Mouse (Mus musculus) heart, postnatal 25 days (tissue): ENCODE measurements at regions not wholly inside any gene's neighbourhood (a gene's known extent, or its start where the extent isn't known, plus 50 kb on each side); places are given as distances from the start of the nearest gene placed in this dataset.

Experiments used
- DNase-seq: peaks from one replicate; pipeline ENCODE4 v3.0.0; 2022; ENCODE audit warnings: low spot score
- intact Hi-C: fragments of 180-260 bp; cut with DNase I; formaldehyde crosslinking; loops from one replicate; pipeline ENCODE4 v1.15.1; 2025

DNA sequence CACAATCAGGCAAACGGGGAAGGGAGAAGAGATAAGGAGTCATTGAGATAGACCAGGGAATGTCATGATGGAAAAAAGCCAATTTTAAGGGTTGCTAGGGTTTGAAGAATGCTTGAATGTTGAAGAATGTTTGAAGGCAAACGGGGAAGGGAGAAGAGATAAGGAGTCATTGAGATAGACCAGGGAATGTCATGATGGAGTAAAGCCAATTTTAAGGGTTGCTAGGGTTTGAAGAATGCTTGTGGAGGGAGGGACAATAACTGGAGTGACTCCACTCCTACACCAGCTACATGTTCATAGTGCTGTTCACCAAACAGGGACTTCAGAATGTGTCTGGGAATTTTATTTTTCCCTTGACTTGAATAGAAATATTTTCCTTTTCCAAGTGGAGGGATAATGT is 476.0 kb upstream of the Klf4 start:
- DNase-seq, result no peak
- intact Hi-C loops, result no loop called here

DNA sequence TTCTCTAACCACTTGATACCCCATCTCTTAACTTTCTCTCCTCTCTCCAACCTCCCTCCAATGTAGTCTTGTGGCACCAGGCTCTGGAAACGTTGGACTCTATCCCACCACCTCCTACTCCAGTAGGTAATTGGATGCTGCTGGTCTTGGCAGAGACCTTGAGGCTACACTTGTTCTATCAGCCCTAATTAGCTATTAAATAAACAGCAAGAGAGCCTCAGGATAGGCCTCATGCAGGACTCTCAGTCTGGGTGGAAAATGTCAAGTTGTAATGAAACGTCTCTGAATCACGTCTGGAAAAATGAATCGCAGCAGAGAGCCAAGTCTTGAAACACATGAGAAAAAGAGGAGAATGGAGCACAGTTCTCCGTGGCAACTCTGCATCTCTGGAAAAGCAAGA is 472.0 kb upstream of the Klf4 start:
- intact Hi-C loops, result no loop called here

DNA sequence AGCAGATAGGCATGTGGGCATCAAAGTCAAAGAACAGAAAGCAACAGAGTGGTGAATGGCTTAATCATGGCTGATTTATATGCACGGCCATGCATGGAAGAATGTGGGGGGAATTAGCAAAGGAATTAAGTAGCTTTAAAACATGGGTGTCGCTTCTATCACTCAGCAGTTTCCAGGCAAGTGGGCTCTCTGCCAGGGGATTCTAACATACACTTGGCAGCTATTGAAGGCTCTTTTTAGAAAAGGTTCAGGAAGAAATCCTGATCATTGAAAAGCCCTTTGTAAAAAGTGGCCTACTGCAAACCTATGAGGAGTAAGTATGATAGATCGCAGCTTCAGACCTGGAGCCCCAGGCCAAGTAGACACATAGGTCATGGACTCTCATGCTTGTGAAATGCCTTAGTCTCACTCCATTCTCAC is 469.1 kb upstream of the Klf4 start:
- intact Hi-C loops, result no loop called here
- no peak for DNase-seq

More for the DNA sequence above, 472.0 kb upstream of the Klf4 start:
- DNase-seq, result no peak

DNA sequence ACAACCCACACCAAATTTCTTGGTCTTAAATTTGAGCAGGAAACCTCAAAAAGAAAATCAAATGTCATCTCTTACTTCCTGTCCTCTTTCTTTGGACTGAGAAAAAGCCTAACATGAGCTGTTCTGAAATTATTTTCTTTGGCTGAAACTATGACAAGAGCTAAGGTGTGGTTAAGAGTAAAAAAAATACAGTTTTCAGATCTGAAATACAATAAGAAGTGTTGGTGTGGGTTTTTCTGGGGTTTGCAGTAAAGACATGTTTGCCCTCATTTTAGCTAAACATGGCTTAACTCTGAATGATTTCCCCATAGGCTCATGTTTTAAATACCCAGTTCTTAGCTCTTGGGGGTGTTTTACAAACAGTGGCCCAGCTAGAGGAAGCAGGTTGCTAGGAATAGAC is 451.8 kb upstream of the Klf4 start:
- intact Hi-C loops, result no loop called here
- no peak for DNase-seq

DNA sequence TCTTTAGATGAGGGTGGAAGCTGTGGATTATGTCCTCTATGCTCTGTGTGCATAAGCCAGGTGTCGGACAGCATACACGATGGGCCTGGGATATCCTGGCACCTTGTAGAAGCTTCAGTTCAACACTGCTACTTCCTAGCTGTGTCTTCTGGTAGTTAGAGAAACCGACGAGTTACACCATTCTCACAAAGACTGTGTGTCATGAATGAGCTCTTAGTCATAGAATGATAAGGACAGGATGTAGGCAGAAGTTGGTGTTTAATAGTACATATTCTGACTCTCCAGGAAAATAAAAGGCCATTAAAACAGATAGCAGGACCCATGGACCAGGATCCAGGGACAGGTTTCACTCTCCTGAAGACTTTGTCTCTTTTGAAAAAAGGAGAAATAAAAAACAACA is 446.3 kb upstream of the Klf4 start:
- DNase-seq, result no peak
- intact Hi-C loops, result no loop called here

DNA sequence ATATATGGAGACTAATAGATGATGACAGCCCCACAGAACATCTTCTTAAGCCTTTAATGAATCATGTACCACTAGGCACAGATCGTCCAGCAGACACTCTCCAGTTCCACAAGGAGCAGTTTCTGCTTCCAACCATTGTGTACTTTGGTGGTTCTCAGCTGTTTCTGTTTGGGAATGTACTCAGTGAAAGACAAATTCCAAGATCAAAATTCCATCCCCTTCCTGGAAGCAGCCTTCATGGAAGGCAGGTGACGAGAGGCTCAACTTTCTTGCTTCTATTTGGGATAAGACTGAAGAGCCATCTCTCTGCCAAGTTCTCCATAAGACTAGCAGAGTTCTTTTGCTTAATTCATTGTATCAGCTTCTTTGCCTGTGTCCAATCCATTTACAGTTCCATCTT is 444.0 kb upstream of the Klf4 start:
- intact Hi-C loops, result no loop called here
- no peak for DNase-seq

DNA sequence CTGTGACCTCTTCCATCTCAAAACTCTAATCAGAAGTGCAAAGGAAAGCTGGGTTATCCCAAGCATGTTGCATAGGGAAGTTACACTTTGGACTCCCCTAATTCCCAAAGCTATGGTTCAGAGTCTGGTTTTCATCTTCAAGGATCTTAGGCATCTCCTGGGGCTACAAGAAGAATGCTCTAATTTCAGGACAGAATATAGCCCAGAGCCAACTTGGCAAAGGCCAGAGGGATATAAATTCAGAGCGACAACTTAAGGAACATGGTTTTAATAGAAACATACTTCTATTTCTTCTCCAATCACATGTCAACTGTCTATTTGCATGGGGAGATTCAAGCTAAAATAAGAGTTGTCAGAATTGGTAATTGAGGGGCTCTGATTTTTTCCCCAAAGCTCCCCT is 441.4 kb upstream of the Klf4 start:
- intact Hi-C loops, result no loop called here
- DNase-seq, result no peak

DNA sequence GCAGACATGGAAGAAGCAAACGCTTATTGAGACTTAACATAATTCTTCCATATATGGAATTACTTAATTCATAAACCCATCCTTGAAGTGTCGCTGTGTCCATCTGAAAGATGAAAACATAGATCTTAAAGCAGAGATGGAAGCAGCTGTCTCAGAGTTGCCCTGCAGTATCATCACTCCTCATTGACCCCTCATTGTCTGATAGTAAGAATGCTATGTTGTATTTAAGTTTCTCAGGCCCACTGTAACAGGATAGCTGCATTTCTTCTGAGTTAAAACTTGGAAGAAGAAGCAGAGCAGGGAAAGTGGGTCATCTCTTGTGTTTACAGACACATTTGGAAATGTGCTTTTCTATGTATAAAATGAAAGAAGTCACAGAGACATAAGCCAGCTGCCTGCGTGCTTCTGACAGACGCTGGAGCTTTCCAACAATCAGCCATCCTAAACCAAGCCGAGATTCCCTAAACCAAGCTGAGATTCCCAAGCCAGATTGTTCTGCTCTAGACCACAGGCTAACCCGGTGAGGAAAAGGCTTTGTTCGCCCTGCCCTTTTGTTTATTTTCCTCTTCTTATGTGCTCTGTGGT is 440.1 kb upstream of the Klf4 start:
- no peak for DNase-seq

DNA sequence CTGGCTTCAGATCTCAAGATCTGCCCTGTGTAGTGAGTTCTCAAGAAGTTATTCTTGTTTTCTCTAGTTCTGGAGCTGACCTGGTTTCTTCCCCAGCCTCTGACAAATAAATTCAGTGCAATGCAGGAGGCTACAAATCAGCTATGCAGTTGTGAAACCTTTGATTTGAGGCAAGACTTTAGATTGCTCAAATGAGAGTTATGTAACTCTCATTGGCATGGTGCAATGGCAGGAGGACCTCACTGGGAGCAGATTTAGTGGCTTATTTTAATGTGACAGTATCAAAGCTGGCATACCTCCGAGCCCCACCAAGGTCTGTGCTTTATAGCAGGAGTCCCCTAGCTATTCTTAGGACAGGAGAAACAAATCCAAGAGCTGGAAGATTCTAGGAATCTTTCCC is 427.8 kb upstream of the Klf4 start:
- DNase-seq, result no peak

More for the DNA sequence above, 440.1 kb upstream of the Klf4 start:
- intact Hi-C loops, result no loop called here

DNA sequence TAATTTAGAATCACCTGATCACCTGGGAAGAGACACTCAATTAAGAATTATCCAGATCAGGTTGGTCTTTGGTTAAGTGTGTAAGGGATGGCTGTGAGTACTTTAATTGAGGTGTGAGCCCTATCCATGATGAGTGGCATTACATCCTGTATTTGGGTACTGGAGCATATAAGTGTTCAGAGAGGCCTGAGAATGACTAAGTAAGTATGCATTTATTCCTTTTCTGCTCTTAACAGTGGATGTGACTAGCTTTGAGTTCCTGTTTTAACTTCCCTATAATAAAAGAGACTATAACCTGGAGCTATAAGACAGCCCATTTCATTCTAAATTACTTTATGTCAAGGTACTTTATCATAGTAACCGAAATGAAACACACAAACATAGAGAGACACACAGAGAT is 421.4 kb upstream of the Klf4 start:
- DNase-seq, result no peak
- intact Hi-C loops, result no loop called here

More for the DNA sequence above, 427.8 kb upstream of the Klf4 start:
- intact Hi-C loops, result no loop called here

DNA sequence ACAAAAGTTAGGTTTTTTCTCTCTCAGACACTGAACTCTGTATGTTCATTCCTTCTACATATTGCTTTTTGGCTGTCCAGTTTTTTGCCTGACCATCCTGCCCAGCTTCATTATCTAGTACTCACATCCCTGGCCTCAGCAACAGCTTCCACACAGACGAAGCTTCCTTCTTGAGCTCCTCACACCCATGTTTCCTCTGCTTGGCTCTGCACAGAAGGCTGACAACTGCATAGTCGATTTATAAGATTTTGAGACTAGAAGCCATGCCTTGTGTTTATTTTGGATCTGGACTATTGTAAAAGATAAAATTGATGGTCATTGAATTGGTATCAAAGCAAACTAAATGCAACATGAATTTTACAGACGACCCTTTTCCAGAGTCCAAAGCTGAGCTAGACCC is 420.0 kb upstream of the Klf4 start:
- intact Hi-C loops, result no loop called here
- DNase-seq, result no peak

DNA sequence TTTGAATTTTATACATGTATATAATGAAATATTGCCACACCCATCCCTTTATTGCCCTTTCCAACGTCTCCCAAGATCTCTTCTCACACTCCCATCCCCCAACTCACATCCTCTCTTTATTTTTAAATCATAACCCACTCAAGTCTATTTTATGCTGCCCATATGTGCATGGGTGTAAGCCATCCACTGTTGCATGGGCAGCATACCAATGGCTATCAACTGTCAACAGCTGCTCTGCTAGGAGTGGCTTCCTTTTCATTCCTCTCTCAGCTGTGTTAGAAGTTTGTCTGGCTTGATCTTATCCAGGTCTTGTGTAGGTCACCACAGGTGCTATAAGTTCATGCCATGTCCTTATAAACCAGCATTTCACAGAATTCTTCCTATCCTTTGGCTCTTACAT is 409.2 kb upstream of the Klf4 start:
- intact Hi-C loops, result no loop called here
- DNase-seq, result no peak

DNA sequence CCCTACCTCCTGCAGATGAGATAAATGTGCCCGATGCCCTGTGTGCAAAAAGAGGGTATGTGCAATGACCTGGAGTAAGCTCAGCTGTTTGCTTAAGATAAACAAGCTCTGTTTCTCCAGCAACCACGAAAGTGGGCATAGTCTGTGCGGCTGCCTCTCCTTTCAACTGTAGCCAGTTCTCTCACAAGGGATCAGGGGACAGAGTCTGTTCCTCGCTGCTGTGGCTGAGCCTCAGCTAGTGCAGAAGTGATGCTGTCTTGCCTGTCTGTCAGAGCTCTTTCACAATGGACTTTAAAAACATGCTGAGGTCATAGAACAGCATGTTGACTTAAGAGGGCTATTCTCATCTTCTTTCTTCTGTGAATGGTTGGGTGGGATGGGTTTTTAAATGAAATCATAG is 406.1 kb upstream of the Klf4 start:
- intact Hi-C loops, result no loop called here
- no peak for DNase-seq

DNA sequence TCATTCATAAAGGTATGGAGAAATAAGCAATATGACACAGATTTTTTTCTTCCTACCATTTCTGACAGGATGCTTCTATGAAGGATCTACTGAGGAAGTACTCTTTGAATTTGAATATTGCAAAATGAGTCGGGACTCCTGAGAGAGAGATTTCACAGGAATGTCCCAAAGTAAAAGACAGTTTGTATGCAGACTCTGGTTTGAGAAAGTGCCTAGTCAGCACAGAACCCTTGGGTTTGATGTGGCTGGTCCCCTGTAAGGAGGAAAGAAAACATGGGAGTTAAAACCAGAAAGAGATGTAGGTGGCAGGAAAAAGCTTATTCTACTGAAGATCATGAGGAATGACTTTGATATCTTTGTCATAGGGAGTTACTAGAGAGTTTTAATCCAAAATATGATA is 405.6 kb upstream of the Klf4 start:
- no peak for DNase-seq
- intact Hi-C loops, result no loop called here

DNA sequence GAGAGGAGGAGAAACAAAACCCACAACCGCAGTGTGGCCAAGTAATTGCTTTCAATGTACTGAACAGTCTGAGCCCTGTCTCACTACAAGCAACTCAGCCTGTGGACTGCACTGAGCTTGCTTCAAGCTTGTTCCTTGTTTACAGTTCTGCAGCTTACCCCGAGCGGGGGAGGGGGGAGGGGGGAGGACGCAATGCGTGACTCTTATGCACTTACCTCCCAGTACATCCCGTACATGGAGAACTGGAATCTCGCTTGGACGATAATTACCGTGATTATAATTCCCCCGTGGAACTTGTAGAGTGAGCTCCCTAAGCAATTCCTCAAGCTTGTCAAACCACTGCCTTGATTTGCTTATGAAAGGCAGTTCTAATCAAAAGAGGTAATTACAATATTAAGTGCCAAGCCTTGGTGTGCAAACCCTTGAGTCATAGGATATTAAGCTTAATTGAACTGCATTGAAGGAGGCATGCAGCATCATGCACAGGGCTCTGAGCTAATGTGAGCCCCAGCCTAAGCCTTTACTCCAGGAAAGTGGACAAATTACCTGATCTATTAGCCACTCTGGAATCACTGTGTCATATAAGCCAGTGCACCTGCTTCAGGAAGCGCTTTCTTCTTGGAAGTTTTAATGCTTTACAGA is 397.0 kb upstream of the Klf4 start:
- no peak for DNase-seq

DNA sequence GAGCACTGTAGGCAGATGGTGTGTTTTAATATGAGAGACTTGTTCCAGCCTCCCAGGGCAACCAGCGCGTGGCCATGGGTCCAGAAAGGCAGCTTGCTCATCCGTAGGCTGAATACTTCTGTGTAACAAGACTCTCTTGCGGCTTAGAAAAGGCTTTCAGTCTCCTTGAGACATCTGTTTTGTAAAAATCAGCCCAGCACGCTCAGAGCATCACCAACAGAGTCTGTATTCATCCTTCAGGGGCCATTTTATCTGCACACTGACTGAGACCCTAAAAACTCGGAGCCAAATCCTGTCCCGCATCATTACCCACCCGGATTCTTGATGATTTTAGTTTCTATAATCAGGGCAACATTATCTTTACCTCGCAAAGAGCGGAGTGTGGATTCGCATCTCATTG is 396.4 kb upstream of the Klf4 start:
- DNase-seq, result no peak
- intact Hi-C loops, result no loop called here

More for the DNA sequence above, 397.0 kb upstream of the Klf4 start:
- intact Hi-C loops, result no loop called here

DNA sequence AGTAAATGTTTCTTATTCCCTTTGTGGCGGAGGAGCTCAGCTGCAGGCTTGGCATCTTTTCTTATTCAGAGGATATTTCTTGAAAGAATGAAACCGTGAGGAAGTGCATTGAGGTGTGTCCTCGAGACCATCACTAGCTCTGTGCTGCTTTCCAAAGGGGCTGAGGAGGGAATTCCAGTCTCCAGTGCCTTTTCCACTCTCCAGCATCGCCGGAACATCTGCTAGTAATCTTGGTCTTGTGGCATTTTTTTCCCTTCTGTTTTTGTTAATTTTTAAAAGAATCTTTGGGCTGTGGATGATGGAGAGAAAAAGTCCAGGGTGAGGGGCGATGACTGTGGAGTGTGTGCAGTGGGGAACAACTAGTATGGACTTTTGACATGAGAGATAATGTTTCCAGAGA is 395.9 kb upstream of the Klf4 start:
- DNase-seq, result no peak
- intact Hi-C loops, result no loop called here

DNA sequence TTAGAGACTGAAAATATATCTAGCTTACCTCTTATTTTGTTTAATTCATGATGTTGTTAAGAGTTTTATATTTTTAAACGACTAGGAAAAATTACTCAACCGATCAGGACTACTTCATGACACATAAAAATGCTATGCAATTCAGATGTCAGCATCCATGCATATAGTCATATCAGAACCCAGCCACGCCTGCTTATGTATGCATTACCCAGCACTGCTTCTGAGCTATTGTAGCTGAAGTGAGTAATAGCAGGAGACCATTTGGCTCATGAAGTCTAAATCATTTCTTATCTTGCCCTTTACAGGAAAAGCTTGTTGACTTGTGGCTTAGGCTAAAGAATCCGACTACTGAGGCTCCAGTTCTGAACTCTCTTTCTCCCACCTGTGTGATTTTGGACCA is 395.1 kb upstream of the Klf4 start:
- intact Hi-C loops, result no loop called here

DNA sequence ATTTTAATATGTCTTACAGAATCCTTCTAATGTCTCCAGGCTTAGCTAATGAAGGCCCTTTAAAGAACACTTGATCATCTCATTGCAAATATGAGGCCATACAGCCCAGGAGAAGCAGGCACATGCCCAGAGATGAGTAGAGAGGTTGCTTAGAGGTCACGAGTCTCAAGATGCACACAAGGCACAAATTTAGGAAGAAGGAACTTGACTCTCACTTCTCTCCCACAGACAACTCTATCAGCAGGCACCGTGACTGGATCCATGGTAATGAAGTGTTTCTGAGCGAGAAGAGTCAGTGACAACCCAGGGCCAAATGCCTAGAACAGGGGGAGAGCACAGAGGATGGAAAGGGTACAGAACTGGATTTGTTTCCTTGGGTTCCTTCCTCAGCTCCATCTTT is 392.7 kb upstream of the Klf4 start:
- intact Hi-C loops, result no loop called here

More for the DNA sequence above, 395.1 kb upstream of the Klf4 start:
- DNase-seq, result no peak

DNA sequence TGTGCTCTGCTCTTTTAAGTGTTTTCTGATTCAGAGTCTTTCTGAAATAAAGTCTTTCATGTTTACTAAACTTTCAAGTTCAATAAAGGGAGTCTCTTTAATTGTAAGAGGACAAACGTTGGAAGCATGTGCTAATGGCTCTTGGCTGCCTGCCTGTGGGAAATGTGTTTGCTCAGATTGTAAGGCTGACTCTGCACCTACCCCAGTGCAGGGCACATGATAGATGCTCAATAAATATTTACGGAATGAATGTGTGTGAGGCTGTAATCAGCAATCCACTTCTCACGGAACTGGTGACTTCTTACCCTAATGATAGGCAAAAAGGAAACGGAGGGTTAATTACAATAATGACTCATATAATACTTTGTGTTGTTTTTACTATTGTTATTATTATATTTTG is 389.0 kb upstream of the Klf4 start:
- intact Hi-C loops, result no loop called here
- DNase-seq, result no peak

More for the DNA sequence above, 392.7 kb upstream of the Klf4 start:
- DNase-seq, result no peak

DNA sequence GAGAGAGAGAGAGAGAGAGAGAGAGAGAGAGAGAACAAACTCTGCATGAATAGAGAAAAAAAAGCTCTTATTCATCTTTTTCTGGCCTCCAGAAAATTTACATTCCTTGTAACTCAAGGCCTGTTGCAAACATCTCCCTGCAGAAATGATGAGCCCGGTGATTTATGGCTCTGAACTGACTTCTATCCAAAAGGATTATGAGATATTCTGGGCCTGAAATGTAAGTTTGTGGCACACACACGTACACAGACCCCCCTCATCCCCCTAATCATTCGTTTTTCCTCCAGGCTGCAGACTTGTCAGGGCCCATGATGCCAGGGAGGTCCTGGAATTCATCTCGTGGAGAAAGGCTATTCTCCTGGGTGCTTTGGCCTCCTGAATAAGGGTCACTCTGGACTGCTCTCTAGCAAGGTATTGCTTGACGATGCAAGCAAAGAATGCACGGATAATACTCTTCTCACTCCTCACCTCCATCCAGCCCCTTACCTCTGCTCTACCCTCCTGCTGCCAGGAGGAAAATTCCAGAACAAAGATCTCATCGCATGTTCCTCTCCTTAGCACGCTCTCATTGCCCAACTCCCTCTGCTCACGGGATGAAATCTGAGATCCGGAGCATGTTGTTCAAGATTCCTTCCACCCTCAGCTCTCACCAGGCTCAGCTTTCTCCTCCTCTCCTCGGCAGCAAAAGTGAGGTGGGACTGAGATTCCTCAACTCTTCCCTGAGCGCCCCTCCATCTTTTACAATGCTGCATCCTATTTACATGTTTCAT is 362.0 kb upstream of the Klf4 start:
- no peak for DNase-seq
- intact Hi-C loops, result no loop called here
